Mouse (Mus musculus) spleen, adult 2 months (tissue): Measurements from ENCODE around the gene Olfr872. TPM values are rescaled to one million over a fixed set of nuclear protein-coding genes. Genes with fewer than 3 reads are reported as not detected.
"Not testable (repeated sequence)": the region's sequence is repeated elsewhere in the genome, so short reads cannot be mapped to it uniquely, and the experiment has no call there.

ENCODE experiments used
- DNase-seq, 2 experiments: peaks; one replicate each; pipeline versions ENCODE4 v3.0.0 to v3.0.0-alpha.2; 2012 to 2021; ENCODE audit warnings: low spot score in 2 of 2, low read depth in 1 of 2
- H3K27ac ChIP-seq: fragments of 200-500 bp; 2 replicates; pipeline ENCODE4 v1.5.1; 2012; ENCODE audit warnings: low read length, inconsistent platforms; ENCODE audit not compliant: insufficient read depth
- H3K27me3 ChIP-seq: fragments of 200-500 bp; 2 replicates; pipeline ENCODE4 v1.6.1; 2012; ENCODE audit warnings: mild to moderate bottlenecking, moderate library complexity, low read length, inconsistent platforms; ENCODE audit not compliant: control insufficient read depth, insufficient read depth
- H3K36me3 ChIP-seq: fragments of 200-500 bp; 2 replicates; pipeline ENCODE4 v1.6.1; 2012; ENCODE audit warnings: mild to moderate bottlenecking, low read length, inconsistent platforms; ENCODE audit not compliant: control insufficient read depth, insufficient read depth
- H3K4me1 ChIP-seq: fragments of 200-500 bp; 2 replicates; pipeline ENCODE4 v1.6.1; 2011; ENCODE audit warnings: inconsistent platforms; ENCODE audit not compliant: control insufficient read depth, insufficient read depth, insufficient read length
- H3K4me3 ChIP-seq: fragments of 200-500 bp; 2 replicates; pipeline ENCODE4 v1.5.1; 2011; ENCODE audit warnings: mild to moderate bottlenecking, inconsistent platforms; ENCODE audit not compliant: insufficient read depth, insufficient read length; ENCODE audit errors: extremely low read depth
- CTCF ChIP-seq: fragments of 200-500 bp; IDR thresholded peaks from 2 replicates; pipeline ENCODE4 v1.5.1; 2011; ENCODE audit warnings: mild to moderate bottlenecking, inconsistent platforms; ENCODE audit not compliant: insufficient read depth, insufficient read length, insufficient replicate concordance; ENCODE audit errors: extremely low read depth
- POLR2A ChIP-seq: fragments of 200-500 bp; IDR thresholded peaks from 2 replicates; pipeline ENCODE4 v1.6.1; 2011; ENCODE audit warnings: low read depth, low read length, inconsistent platforms
- WGBS: fragments of 180-500 bp; shearing (Covaris S2); methylation state at CpG from one replicate; pipeline ENCODE4 v1.1.7; 2018; 5-methylcytosine and 5-hydroxymethylcytosine counted together
- polyA plus RNA-seq: library from polyadenylated mRNA; depleted of rRNA; stranded (reverse); fragments of >200 nt; gene quantifications from 2 replicates; pipeline ENCODE4 v1.2.3, GENCODE M21; 2012; rRNA removed

Gene Olfr872
- polyA plus RNA-seq, 1 experiment: not detected

DNA sequence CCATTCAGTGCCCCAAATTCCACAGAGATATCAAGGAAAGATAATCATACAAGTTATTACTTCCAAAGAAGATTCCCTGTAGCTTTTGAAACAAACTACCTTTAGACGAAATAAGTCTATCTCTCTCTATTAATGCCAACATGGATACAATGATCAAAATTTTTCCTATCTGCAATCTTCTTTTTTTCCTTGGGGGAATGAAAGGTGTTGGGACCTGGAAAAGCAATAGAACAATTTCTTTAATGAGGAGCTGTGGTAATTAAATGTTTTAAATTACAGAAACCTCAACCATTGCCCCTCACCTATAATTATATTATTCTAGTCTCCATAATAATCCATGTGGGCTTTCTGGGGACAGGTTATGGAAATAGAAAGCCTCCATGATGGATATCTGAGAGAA, 45.1 kb downstream of the Olfr872 start, which contains the start of gene Olfr39:
TSS of gene Olfr39 (plus strand) at position 301 of the 400 bp plus-strand sequence.
- Histone ChIP-seq H3K27ac (no peak within 1 kb of the TSS), H3K36me3 (no peaks in the 10 kb centered on the region), H3K27me3 (no peaks in the 10 kb centered on the region), H3K4me3 (no peak within 1 kb of the TSS), H3K4me1 (no peaks in the 10 kb centered on the region)
- TF ChIP-seq POLR2A (no peak), CTCF (no peak)
- no peak for DNase-seq
- 92% methylated on average over 1 of the region's 1 CpGs for WGBS

DNA sequence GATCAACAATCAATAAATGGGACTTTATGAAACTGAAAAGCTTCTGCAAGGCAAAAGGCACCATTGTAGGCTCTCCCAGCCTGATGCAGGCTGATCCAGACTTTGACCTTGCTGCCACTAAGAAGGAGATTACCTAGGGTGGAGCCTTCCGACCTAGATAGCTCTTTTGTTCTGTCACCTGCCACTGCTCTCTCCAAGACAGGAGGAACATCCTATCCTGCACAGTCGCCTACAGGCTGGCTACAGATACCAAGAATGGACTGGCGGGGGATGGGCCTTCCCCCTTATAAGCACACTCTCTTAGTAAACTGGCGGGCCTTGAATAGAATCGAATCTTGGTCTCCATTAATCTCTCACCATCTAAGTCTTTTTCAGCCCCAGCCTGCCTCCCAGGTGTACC, 58.6 kb downstream of the Olfr872 start:
- DNase-seq, H3K4me1 ChIP-seq, H3K27ac ChIP-seq, H3K27me3 ChIP-seq, H3K36me3 ChIP-seq, H3K4me3 ChIP-seq: not testable (repeated sequence)
- WGBS: 85% methylated on average over 5 of the region's 5 CpGs

DNA sequence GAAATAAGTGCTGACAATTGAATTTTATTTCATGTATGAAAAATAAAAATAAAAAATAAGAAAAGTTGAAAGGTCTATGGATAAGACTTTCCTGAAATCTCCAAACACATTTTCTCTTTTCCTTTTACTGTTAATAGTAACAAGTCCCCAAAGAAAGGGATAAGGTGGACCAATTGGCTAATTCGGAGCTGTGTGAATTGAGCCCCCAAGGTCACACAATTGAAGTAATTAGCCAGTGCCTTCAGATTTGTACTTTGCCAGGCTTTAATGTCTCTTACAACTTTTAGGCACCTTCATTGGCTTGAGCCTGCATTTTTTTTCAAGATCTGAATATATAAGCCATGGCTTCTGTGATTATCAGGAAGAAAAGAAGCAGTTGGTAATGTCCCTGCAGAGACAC, 61.3 kb downstream of the Olfr872 start, which contains the start of gene Olfr873:
TSS of gene Olfr873 (plus strand) at position 301 of the 400 bp plus-strand sequence.
- H3K36me3 ChIP-seq: no peaks in the 10 kb centered on the region
- no peak for DNase-seq
- no peaks in the 10 kb centered on the region for H3K4me1 ChIP-seq
- no peak within 1 kb of the TSS for H3K4me3 ChIP-seq
- no peak within 1 kb of the TSS for H3K27ac ChIP-seq
- 81% methylated on average over 1 of the region's 1 CpGs for WGBS
- TF ChIP-seq POLR2A (no peak), CTCF (no peak)
- H3K27me3 ChIP-seq: no peaks in the 10 kb centered on the region

Other genes with a start within 250 kb of the Olfr872 start
- not detected in 2 replicates for gene Olfr866, start 209.1 kb upstream of the Olfr872 start, polyA plus RNA-seq
- gene Olfr867, start 179.6 kb upstream of the Olfr872 start, polyA plus RNA-seq: not detected in 2 replicates
- not detected in 2 replicates for gene Olfr868, start 138.5 kb upstream of the Olfr872 start, polyA plus RNA-seq
- not detected in 2 replicates for gene Olfr869, start 108.1 kb upstream of the Olfr872 start, polyA plus RNA-seq
- not detected in 2 replicates for gene Olfr870, start 63.1 kb upstream of the Olfr872 start, polyA plus RNA-seq
- gene Olfr871, start 24.9 kb upstream of the Olfr872 start, polyA plus RNA-seq: not detected in 2 replicates
- gene Olfr39, start 45.2 kb downstream of the Olfr872 start, polyA plus RNA-seq: not detected in 2 replicates
- gene Olfr873, start 61.4 kb downstream of the Olfr872 start, polyA plus RNA-seq: not detected in 2 replicates
- not detected in 2 replicates for gene Olfr18, start 99.0 kb downstream of the Olfr872 start, polyA plus RNA-seq
- 1.2 and 1.7 TPM in 2 replicates for gene Zfp560, start 148.1 kb downstream of the Olfr872 start, polyA plus RNA-seq
- gene Zfp26, start 223.0 kb downstream of the Olfr872 start, polyA plus RNA-seq: 1.4 TPM in 2 replicates